Mouse (Mus musculus): ENCODE results near the gene Podxl2.

- TF ChIP-seq CHD2 (IDR thresholded peaks at IDR 0.05; ENCODE audit: low read depth, low read length) = no peak
- no peak for TF ChIP-seq ZC3H11A (IDR thresholded peaks at IDR 0.05; ENCODE audit: borderline replicate concordance, low read depth, low read length)
- TF ChIP-seq HCFC1 (IDR thresholded peaks at IDR 0.05; ENCODE audit: borderline replicate concordance, insufficient read depth, low read length) = no peak
- no peak for TF ChIP-seq ZNF384 (IDR thresholded peaks at IDR 0.05; ENCODE audit: low read depth, low read length)
These were observed 17.6 kb downstream of the Podxl2 start for GRCm38 (mm10) chr6:88857249-88857648.

Measured in ES-E14 (cell line).